ENCODE assay signal across 8 mouse cellular contexts in genomic region chr17:4994504-4994812, GRCm38 (mm10). TPM values are rescaled to one million over a fixed set of nuclear protein-coding genes. Genes with fewer than 3 reads are reported as not detected.
DNase-seq lines count a peak whose midpoint lies in the region; ATAC-seq and TF ChIP-seq lines count a peak whose summit lies in the region.

No protein-coding gene starts in this region.

- H3K27ac ChIP-seq in spleen, adult 2 months (ENCODE audit: insufficient read depth, low read length), result peak overlapping the region; percentile 99
- peak overlapping the region; percentile 100 for H3K27ac ChIP-seq in limb, embryonic 12.5 days
- peak overlapping the region; percentile 100 for H3K27ac ChIP-seq in stomach, embryonic 15.5 days

- peak overlapping the region; percentile 89 for H3K4me3 ChIP-seq in erythroblast, embryonic 14.5 days (replicated peaks)
- H3K4me3 ChIP-seq in spleen, adult 2 months (ENCODE audit: extremely low read depth, insufficient read depth, insufficient read length), result peak overlapping the region; percentile 77
- H3K4me3 ChIP-seq in limb, embryonic 12.5 days (replicated peaks), result peak overlapping the region; percentile 97
- H3K4me3 ChIP-seq in stomach, embryonic 15.5 days (replicated peaks), result peak overlapping the region; percentile 90

- no peak for TF ChIP-seq POLR2A in spleen, adult 2 months (IDR thresholded peaks at IDR 0.05; ENCODE audit: low read depth, low read length)

- ATAC-seq in erythroblast, adult 5-6 weeks (replicated peaks; ENCODE audit: low FRiP score, poor library complexity, severe bottlenecking), result no peak
- no peak; the same call in none of the 2 replicates for ATAC-seq in limb, embryonic 12.5 days (ENCODE audit: insufficient number of reproducible peaks, insufficient read depth, low FRiP score, low TSS enrichment, low read depth)
- peak; percentile 16; the same call in 1 of the 2 replicates for ATAC-seq in stomach, embryonic 15.5 days (ENCODE audit: insufficient read depth, low FRiP score, low read depth)
- no peak for ATAC-seq in CD4-positive, CD25-positive, alpha-beta regulatory T cell, adult 4 months

- H3K4me1 ChIP-seq in erythroblast, embryonic 14.5 days (ENCODE audit: control insufficient read depth), result peaks cover 35% of the 10 kb centered on the region
- H3K4me1 ChIP-seq in spleen, adult 2 months (ENCODE audit: control insufficient read depth, insufficient read depth, insufficient read length), result peaks cover 2% of the 10 kb centered on the region
- peaks cover 28% of the 10 kb centered on the region for H3K4me1 ChIP-seq in limb, embryonic 12.5 days (replicated peaks)
- H3K4me1 ChIP-seq in stomach, embryonic 15.5 days, result no peaks in the 10 kb centered on the region; the same call in 1 of the 2 replicates

- H3K4me2 ChIP-seq in limb, embryonic 12.5 days, result peak overlapping the region; percentile 77
- peak overlapping the region; percentile 68 for H3K4me2 ChIP-seq in stomach, embryonic 15.5 days

- H3K9ac ChIP-seq in limb, embryonic 12.5 days (replicated peaks), result peak overlapping the region; percentile 100
- H3K9ac ChIP-seq in stomach, embryonic 15.5 days, result peak overlapping the region; percentile 96

- H3K9me3 ChIP-seq in erythroblast, embryonic 14.5 days (ENCODE audit: control insufficient read depth, low read length), result no peaks in the 10 kb centered on the region
- H3K9me3 ChIP-seq in limb, embryonic 12.5 days, result no peaks in the 10 kb centered on the region
- H3K9me3 ChIP-seq in stomach, embryonic 15.5 days, result no peaks in the 10 kb centered on the region

- H3K27me3 ChIP-seq in erythroblast, embryonic 14.5 days (ENCODE audit: control insufficient read depth), result no peaks in the 10 kb centered on the region
- H3K27me3 ChIP-seq in spleen, adult 2 months (ENCODE audit: control insufficient read depth, insufficient read depth, low read length), result peaks cover 2% of the 10 kb centered on the region; the same call in 1 of the 2 replicates
- H3K27me3 ChIP-seq in limb, embryonic 12.5 days, result no peaks in the 10 kb centered on the region
- no peaks in the 10 kb centered on the region for H3K27me3 ChIP-seq in stomach, embryonic 15.5 days (replicated peaks)

- no peak for TF ChIP-seq CTCF in spleen, adult 2 months (IDR thresholded peaks at IDR 0.05; ENCODE audit: extremely low read depth, insufficient read depth, insufficient read length, insufficient replicate concordance)

- DNase-seq in spleen, adult 2 months (ENCODE audit: low read depth in 1 of 2, low spot score in 2 of 2), result no peak
- no peak for DNase-seq in spleen, postnatal 4 days (ENCODE audit: low spot score in 2 of 2)
- no peak for DNase-seq in ovary, postnatal 10 days (ENCODE audit: low spot score)

- no peaks in the 10 kb centered on the region for H3K36me3 ChIP-seq in erythroblast, embryonic 14.5 days (ENCODE audit: control insufficient read depth)
- H3K36me3 ChIP-seq in spleen, adult 2 months (ENCODE audit: control insufficient read depth, insufficient read depth, low read length), result no peaks in the 10 kb centered on the region
- no peaks in the 10 kb centered on the region for H3K36me3 ChIP-seq in limb, embryonic 12.5 days
- H3K36me3 ChIP-seq in stomach, embryonic 15.5 days, result no peaks in the 10 kb centered on the region

- WGBS in spleen, adult 2 months, result 3% methylated on average over 21 of the region's 55 CpGs
- 0% methylated on average over 10 of the region's 55 CpGs for WGBS in limb, embryonic 12.5 days
- under 1% methylated on average over 53 of the region's 55 CpGs for WGBS in stomach, embryonic 15.5 days

RNA-seq across cellular contexts. Expression of gene Arid1b, which starts 0.3 kb away (rescaled TPM):
- polyA plus RNA-seq in erythroblast, embryonic 14.5 days (2012), result 1.5 and 2.6 TPM in 2 replicates
- total RNA-seq in erythroblast, adult 5-6 weeks (2015; ENCODE audit: low replicate concordance), result 6.9 and 8.1 TPM in 2 replicates
- 5.0 and 6.1 TPM in 2 replicates for total RNA-seq in erythroblast, adult 5-6 weeks (2017; ENCODE audit: low replicate concordance)
- 53.5 and 78.8 TPM in 2 replicates for polyA plus RNA-seq in spleen, adult 2 months (2012; rRNA removed)
- 17.8 and 18.2 TPM in 2 replicates for polyA plus RNA-seq in limb, embryonic 12.5 days (2016; fragmentation: Nextera tagmentation; extraction: Ambion mirVana)
- 11.2 and 11.4 TPM in 2 replicates for polyA plus RNA-seq in stomach, embryonic 15.5 days (2015; fragmentation: Nextera tagmentation; extraction: Ambion mirVana)
- 10 to 100 TPM; 12.5 to 16.0 TPM for polyA plus RNA-seq in CD4-positive, CD25-positive, alpha-beta regulatory T cell, adult 4 months (2017; shearing (Covaris generic))
